Mouse (Mus musculus) CD4-positive, CD25-positive, alpha-beta regulatory T cell (primary cell): ENCODE measurements around the gene Gpr50. TPM values are rescaled to one million over a fixed set of nuclear protein-coding genes. Genes with fewer than 3 reads are reported as not detected.

ENCODE experiments used
- polyA plus RNA-seq: library from polyadenylated mRNA; unstranded; fragments of 100-300 nt; shearing (Covaris generic); gene quantifications from one replicate; pipeline ENCODE4 v1.2.1, GENCODE M21; 2017

The Gpr50 gene
- polyA plus RNA-seq: not detected

GRCm38 (mm10) chrX:71663374-71663773 lies at the start of gene Gpr50:
Gene Gpr50, plus strand, starts transcription at chrX:71663667.

Other genes with a start within 250 kb of the Gpr50 start
- gene Cd99l2, start 170.8 kb upstream of the Gpr50 start, polyA plus RNA-seq: 17.4 TPM
- 20.5 TPM for gene Hmgb3, start 107.7 kb upstream of the Gpr50 start, polyA plus RNA-seq
- gene Vma21, start 152.3 kb downstream of the Gpr50 start, polyA plus RNA-seq: 33.6 TPM